Mouse (Mus musculus) retina, adult 2 months (tissue): ENCODE data around the gene Gadl1.

Source experiments
- DNase-seq: peaks from one replicate; pipeline ENCODE4 v3.0.0-alpha.2; 2012; ENCODE audit warnings: low read depth, low spot score

Gene Gadl1

DNA sequence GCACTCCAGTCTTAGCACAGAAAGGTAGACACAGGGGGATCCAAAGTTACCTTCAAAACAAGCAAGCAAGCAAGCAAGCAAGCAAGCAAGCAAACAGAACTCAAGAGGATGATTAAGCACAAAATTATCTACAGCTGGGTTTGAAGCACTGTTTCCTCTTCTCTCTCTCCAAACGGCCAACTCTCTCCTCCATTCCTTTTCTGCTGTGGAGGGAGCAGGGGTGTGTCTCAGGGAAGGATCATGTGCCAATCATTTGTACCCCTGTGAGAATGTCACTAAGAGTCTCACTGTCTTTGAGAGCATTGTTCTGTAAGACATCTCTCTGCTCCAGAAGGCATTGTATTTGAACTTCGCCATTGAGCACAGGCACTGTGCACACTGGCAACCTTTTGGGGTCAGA is 27.1 kb downstream of the Gadl1 start:
- DNase-seq = no peak

DNA sequence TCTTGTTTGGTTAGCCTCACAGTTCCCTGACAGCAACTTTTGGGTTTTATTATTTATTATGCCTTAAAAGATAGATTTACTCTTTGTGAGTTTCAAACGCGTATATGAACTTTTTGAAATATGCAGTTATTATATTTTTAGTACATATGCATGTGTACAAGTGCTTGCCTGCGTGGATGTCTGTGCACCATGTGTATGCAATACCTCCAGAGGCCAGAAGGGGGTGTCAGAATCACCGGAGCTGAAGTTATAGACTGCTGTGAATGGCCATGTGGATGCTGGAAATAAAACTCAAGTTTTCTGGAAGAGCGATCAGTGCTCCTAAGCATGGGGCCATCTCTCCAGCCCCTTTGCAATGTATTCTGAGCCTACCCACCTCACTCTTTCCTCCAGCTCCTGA is 28.7 kb downstream of the Gadl1 start:
- DNase-seq = no peak

DNA sequence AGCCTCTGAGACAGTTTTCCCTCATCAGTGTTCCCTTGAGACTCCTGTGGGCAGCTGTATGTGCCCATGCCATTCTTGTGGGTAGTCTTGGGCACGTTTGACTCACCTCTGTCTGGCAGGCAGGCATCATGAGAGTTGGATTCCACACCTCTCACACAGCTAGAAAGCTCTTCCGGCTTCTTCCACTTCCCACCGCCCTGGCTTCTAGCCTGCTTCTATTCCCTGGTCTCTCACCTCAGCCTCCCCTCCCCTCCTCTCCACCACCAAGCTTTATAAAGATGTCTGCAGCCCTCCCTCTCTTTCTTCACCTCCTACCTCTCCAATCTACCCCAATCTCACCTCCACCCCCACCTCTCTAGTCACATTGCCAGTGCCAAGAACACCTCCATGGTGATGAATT is 30.2 kb downstream of the Gadl1 start:
- no peak for DNase-seq

DNA sequence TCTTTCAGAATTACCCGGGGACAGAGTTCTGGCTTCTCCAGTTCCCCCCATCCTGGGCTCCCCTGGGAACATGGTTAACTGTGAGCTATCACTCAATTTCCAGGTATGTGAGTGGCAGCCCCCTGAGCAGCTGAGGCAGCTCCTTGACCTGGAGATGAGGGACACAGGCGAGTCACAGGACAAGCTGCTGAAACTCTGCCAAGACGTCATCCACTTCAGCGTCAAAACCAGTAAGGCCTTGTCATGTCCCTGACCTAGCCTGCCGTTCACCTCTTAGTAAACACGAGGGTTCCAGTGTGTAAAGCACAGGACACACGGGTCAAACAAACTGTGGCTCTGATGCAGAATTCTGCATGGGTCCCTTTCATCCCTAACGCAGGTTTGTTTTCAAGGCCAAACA is 31.9 kb downstream of the Gadl1 start:
- DNase-seq = no peak

DNA sequence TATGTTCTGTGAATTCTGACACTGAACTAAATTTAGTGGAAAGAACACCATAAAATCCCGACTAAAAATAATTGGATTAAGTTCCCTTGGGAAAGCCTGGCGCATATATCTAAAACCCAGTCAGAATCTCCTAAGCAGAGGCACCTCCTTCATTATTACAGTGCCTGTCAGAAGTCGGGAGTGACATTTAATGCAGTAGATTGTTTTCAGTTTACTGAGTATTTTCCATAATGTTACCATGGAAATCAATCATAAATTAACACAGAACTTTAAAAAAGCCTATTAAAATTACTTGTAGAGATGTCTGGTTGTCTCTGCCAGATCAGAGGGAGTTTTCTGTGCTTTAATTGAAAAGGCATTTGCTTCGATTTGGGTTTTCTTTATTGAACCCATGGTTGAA is 33.2 kb downstream of the Gadl1 start:
- DNase-seq = no peak

DNA sequence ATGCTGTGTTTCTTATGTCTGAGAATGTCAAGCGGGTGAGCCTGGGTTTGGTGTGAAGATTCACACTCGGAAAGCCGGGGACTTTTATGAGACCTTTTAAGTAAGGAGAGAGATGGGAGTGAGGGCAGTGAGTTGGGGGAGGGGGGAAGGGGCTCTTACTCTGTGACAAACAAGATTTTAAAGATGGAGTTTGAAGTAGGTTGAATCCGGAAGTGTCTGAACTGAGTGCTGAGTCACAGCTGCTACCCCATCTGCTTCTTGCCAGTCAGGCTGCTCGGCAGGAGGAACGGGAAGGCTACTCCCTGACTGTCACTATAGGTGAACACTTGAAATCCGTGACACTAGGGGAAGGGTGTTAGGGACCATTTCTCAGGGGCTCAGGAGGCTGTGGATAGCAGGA is 33.7 kb downstream of the Gadl1 start:
- DNase-seq = no peak

DNA sequence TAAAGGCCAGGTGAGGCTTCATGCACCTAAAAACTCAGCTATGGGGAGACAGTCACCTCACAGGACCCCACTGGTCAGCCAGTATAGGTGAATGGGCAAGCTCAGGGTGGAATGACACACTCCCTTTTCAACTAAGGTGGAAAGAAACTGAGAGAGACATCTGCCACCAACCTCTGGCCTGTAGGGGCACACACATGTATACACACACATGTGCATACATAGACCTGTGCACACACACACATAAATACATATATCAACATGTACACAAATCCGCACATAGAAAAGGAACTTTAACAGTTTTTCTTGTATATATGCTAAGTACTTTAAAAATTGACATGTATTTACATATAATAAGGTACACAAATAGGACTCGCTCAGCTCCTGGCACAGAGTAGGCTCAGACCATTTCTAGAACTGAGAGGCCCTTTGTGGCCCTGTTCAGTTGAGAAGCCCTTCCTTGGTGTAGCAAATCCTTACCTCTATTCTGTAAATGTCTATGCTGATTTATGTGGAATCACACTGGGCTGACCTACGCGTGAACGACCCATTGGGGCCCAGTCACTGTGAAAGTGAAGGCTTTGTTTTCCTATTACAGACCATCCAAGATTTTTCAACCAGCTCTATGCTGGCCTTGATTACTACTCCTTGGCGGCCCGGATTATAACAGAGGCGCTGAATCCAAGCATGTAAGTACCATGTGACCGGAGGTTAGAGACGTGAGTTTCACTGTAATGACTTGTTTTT is 34.5 kb downstream of the Gadl1 start:
- DNase-seq = no peak

DNA sequence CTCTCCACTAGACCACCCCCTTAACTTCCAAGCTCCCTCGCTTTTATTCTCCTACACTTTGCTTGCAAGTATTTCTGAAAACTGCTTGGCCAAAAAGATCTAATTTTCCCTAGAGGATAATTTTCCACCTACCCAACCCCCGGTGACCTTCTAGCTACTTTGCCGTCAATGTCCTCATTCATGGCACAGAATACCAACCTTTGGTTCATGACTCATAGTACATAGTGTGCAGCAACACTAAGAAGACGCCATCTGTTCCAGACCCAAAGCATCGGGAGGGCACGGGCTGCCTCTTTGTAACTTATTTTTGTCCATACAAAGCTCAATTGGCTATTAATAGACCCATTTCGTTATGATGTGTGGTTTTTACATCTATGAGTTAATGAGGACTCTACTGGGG is 55.8 kb downstream of the Gadl1 start:
- no peak for DNase-seq

DNA sequence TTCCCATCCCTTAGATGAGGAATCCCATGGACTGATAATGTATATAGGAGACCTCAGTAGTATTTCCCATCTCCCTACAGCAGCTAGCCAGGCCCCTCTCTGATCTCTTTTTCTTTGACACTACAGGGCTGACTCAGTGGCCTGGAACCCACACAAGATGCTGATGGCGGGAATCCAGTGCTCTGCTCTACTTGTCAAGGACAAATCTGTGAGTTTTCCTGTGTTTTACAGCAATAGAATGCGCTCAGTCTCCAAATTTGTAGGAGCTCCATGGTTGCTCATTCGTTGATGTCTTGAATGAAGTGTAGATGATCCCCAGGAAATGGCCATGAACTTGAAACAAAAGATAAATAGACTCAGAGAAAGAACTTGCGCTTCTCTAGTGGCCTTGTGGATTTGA is 56.9 kb downstream of the Gadl1 start:
- DNase-seq = no peak

DNA sequence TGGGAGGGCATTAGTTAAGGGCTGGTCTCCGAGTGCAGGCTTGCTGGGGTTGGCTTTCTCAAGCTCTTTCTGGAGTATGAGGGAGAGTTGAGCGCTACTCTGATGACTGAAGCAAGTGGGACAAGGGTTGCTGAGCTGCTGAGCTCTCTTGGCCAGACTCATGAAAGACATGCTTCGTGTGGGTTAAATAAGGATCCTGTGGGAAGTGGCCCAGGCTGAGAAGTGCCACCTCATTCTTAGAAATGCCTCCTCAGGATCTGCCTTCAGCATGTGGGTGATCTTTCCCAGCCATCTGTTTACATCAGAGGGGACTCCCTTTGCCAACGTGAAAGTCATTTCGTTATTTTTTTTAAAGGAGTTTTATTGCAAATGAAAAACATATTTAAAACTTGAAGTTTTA is 57.5 kb downstream of the Gadl1 start:
- DNase-seq = no peak

DNA sequence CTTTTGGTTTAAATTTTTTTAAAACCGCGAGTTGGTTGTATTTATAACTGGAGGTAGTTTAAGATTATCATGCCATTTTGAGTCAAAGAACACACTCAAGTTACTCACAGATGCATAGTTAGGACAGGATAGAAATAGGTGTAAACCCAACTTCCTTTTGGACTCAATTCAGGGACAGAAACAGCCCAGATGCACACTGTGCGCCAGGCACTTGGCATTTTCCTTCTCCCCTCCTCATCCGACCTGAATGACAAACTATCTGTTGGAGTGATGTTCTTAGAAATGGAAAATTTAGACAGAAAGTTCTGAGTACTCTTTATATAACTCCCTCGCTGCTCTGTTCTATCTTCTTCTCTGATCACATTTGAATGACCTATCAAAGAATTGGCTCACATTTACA is 58.4 kb downstream of the Gadl1 start:
- no peak for DNase-seq

DNA sequence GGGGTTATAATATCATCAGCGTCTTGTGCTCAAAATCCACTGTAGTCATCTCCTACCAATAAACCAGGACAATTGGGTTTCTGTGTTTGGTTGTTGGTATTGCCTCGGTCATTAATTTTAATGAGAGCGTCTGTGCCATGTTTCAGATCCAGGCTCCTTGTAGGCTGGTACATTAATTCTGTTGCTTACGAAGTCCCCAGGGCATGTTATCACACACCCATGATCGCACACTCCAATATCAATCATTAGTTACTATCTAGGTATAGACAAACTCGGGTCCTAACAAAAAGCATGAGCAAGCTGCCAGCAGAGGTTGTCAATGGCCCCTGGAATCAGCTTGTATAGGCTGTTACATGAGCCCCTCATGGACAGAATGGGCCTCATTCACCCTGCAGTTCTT is 67.6 kb downstream of the Gadl1 start:
- DNase-seq = no peak

DNA sequence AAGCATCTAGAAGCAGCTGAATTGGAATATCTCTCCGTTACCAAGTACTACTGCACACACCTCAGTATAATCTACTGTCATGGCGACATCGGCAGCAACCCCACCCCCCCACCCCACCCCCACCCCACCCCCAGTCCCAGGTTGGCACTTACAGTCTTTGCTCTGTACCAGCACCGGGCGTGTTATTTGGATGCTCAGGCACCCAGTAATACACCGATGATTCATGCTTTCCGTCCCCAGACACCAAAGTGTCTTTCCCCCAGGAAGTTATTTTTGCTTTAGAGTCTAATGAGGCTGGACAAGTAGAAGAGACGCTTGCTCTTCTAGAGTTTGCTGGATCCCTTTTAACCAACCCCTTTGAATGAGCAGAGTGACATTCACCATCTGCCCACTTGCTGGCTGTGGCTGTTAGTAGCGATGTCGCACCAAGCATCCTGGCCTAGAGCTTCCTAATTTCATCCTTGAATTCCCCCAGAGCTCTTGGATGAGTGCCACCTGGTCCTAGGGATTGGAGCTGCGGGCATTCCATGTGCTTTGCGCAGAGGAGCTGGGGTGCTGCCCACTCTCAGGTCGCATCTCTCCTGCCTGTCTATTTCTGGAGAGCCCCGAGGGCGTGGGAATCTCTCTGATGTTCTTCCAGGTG is 68.5 kb downstream of the Gadl1 start:
- peak; percentile 34 for DNase-seq

DNA sequence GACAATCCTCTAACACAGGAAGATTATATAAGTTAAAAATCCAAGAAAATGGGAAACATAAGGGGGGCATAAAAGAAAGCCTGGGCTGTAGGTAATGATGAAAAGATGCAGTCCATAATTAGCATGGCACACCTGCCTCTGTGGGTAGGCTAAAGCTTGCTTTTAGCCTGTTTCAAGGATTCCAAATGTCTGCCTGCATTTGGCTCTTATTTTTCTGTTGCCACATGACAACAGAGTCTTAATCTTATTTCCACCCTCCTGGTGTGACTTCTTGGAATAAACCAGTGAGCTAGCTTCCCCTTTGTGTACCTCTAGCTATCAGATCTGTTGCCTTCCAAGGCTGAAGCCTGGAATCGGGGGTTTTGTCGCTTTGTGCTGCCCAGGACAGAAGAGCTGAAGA is 69.2 kb downstream of the Gadl1 start:
- no peak for DNase-seq

DNA sequence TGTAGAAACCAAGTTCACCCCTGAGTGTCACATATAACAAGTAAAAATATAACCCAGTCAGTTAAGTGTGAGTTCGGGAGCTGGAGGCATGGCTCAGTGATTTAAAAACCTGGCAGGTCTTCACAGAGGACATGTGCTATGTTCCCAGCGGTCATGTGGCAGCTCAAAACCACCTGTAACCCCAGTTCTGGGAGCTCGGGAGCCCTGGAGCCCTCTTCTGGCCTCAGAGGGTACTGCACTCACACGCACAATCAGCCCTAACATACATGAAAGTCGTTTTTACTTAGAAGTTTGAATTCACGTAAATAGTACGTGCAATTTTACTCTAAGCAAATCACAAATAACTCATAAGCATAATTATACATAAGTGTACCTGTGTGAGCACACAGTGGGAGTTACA is 81.4 kb downstream of the Gadl1 start:
- no peak for DNase-seq

DNA sequence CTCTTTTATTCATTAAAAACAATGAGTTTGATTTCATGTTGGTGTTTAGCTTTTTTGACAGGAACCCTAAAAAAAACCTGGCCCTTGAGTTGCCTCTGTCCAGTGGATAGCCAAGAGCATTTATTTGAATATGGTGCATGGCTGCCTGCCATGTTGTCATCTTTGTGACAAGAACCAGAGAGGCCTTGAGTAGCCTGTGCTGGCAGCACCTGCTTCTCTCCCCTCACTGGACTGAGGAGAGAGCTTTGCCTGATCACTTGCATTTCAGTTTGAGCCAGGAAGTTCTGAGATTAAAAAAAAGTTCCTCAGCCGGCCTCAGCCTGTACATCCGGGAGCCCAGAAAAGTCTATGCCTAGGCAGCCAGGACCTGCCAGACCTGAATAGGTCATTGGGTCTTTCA is 85.5 kb downstream of the Gadl1 start:
- no peak for DNase-seq

DNA sequence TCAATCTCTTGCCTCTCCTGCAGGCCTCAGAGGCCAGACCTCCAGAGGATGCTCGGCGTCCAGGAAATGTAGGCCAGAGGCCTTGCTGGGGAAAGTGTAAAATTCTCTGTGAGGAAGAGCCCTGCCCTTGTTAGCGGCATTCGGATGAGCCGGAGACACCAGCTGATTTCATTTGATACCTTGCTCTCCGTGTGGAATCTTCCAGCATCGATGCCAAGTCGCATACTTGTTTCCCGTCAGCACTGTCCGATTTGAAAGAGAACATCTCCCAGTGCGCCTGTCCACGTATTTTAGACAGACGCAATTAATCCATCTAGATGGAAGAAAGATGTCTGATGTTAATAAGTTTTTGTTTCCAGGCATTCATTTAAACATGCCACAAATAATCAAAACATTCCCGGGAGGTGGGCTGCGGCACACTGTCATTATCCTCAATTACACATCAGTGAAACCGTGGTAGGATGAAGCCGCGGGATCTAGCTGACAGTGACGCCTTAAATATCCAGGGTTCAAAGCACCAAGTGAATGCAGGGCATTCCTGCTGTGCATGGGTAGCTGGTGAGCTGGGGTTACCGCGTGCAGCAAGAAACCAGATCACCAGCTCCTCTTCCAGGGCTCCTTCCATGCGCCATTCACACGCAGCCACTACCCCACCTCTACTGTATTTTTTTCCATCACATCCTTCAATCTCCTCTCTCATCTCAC is 86.8 kb downstream of the Gadl1 start:
- DNase-seq = no peak

DNA sequence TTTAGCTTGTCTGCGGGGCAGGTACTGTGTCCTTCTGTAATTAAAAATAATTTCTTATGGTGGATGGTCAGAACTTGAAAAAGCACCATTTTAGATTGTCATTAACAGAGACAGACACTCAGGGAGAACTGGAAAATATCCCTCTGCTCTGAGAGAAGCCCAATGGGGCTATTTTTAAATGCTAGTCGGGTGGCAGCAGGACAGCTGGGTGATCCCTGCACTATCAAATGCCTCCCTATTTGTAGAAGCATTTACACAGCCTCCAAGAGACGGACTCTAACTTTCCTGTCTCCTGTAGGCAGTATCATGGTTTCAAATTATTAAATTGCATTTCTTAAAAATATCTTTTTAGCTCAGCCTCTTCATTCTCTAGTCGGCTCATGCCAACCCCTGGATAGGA is 89.1 kb downstream of the Gadl1 start:
- DNase-seq = no peak

DNA sequence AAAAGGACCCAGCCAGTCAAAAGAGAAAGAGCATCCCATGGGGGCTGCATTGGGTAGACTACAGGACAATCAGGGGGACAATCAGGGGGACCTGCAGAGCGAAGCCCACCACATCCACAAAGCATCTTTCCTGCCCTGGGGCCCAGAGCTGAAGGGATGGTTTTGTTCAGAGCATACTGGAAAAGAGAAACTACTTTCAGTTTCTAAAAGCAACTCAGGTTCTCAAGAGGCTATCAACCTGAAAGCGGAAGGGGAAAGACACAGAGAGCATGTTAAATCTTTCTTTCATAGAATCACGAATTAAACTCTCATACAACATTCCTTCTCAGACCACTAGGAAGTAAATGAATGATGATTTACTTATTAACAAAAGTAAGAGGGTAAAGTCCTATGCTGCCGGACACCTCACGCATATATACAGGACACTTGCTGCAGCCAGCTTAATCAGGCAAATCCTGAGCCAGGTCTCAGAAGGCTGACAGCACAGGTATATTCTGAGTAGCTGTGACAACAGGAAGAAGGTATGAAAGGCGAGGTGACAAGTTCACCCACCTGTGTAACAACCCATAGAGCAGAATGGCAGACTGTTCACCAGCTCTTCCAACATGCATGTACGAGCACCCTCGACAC is 90.2 kb downstream of the Gadl1 start:
- no peak for DNase-seq

DNA sequence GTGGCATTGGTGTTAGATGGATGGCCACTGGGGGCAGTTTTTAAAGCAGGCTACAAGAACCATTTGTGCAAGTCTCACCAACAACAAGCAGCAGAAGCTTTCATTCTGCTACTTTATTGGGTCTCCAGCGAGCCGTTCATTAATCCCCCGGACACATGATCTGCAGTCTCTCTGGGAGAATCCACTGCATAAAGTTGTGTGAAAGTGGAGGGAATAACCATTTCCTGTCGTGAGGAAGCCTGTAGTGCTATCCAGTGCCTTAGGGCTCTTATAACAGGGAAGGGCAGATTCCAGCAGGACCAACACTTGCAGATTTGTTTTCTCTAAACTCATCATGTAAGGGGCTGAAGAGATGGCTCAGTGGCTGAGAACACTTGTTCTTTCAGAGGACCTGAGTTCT is 104.7 kb downstream of the Gadl1 start:
- DNase-seq = no peak

DNA sequence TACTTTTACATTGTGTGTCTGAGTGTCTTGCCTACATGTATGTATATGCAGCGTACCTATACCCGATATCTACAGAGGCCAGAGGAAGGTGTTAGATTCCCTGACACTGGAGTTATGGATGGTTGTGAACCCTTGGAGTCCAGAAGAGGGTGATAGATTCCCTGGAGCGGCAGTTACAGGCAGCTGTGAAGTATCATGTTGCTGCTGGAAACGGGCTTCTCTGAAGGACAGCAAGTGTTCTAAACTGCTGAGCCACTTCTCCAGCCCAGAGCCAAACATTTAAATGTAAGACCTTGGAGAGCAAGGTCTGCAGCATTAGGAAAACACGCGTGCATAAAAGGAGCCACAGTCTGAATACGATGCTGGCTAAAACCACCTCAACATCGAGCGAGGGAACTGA is 107.0 kb downstream of the Gadl1 start:
- DNase-seq = no peak

DNA sequence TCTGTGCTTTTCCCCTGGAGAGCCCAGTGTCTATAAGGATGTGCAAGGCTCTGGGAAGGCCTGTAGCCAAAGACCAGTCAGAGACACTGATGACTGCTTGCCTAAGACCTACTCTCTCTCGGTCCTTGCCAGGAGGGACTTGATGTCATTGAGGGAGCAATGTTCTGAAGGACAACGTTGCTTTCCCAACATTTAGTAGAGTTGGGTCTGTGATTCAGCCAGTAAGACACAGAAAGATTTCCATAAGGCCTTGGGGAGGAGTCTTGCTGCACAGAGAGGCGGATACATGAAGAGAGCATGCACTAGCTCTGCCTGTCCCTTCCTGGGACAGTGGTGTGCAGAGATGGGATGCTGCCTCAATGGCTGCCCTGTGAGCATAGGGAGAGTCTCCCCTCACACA is 107.8 kb downstream of the Gadl1 start:
- no peak for DNase-seq

DNA sequence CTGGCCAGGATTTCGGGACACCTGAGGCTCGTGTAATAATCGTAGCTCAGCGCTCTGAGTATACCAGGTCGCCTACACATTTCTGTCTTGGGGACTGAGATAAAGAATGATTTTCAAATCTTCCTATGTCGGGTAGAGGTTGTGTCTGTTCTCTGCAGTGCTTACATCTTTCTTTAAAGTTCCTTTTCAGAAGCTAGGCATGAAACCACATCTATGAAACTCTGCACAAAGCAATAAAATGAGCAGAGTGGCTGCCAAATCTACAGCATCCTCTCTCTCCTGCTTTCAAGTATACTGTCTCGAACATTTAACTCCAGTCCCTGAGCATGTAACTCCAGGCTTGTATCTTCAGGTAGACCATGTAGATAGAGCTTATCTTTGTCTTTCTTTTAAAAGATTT is 109.3 kb downstream of the Gadl1 start:
- no peak for DNase-seq
